Mouse (Mus musculus): ENCODE results near the gene Rrp9. TPM values are rescaled to one million over a fixed set of nuclear protein-coding genes. Genes with fewer than 3 reads are reported as not detected.
A peak's percentile ranks its signal among the peaks of the same experiment; 100 is the strongest.

Rrp9 gene
- polyA plus RNA-seq, 1 experiment from 2014 or later, result 43.2 TPM

DNA sequence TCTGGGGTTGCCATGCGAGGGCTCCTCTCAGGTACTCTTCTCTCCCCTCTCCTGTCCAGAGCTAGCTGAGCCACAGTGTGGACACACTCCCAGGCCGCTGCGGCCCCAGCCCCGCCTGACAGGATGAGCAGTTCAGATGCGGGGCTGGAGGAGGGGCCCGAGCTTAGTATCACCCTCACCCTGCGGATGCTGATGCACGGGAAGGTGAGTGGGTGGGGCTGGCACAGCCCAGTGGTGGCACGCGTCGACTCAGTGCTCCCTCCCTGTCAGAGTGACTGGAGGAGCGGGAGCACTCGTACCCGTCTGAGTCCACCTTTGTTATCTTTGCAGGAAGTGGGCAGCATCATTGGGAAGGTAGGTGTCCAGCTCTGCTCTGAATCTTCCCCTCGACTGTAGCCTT is 15.8 kb upstream of the Rrp9 start:
- DNase-seq (ENCODE audit: low spot score) (no peak), ATAC-seq (replicated peaks; ENCODE audit: insufficient number of reproducible peaks, low FRiP score, low TSS enrichment, low read depth) (no peak)
- H3K27me3 ChIP-seq (ENCODE audit: control insufficient read depth, insufficient read depth, low read length), result no peaks in the 10 kb centered on the region
- H3K4me2 ChIP-seq (ENCODE audit: low read depth, low read length), result no peak overlapping the region
- H3K9me3 ChIP-seq (replicated peaks; ENCODE audit: control insufficient read depth, low read length), result no peaks in the 10 kb centered on the region
- peaks cover 28% of the 10 kb centered on the region for H3K4me1 ChIP-seq (ENCODE audit: control insufficient read depth, insufficient read depth, low read length)
- peaks cover 11% of the 10 kb centered on the region for H3K36me3 ChIP-seq (replicated peaks; ENCODE audit: control insufficient read depth, insufficient read depth, low read depth, low read length)
- WGBS, result 79% methylated on average over 15 of the region's 15 CpGs
- H3K4me3 ChIP-seq (ENCODE audit: low read depth, low read length), result no peak overlapping the region
- H3K9ac ChIP-seq (replicated peaks; ENCODE audit: low read length), result no peak overlapping the region
- no peak overlapping the region for H3K27ac ChIP-seq (replicated peaks; ENCODE audit: low read depth, low read length)

DNA sequence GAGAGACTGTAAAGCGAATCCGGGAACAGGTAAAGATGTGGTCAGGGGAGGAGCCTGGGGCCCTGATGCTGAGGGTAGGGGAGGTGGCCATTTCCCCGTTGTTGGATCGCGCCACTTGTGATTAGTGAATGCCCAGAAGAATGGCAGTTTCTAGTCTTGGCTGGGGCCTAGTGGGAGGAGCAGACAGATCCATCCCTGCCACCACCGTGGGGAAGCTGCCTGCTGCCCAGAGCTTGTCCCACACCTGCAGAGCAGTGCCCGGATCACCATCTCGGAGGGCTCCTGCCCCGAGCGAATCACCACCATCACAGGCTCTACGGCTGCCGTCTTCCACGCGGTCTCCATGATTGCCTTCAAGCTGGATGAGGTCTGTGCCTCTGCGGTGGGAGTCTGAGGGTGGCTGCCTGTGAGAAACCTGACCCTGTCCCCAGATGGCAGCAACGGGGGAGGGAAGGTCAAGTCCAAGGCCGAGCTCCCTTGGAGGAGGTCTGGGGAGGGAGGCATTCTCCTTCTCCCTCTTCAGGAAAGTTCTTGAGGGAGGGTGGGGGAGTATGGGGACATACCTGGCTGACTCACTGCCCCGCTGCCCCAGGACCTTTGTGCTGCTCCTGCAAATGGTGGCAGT is 15.2 kb upstream of the Rrp9 start:
- Histone ChIP-seq H3K9ac (replicated peaks; ENCODE audit: low read length) (no peak overlapping the region), H3K4me1 (ENCODE audit: control insufficient read depth, insufficient read depth, low read length) (peaks cover 30% of the 10 kb centered on the region), H3K27ac (replicated peaks; ENCODE audit: low read depth, low read length) (no peak overlapping the region), H3K27me3 (ENCODE audit: control insufficient read depth, insufficient read depth, low read length) (no peaks in the 10 kb centered on the region), H3K9me3 (replicated peaks; ENCODE audit: control insufficient read depth, low read length) (no peaks in the 10 kb centered on the region), H3K4me2 (ENCODE audit: low read depth, low read length) (no peak overlapping the region), H3K36me3 (replicated peaks; ENCODE audit: control insufficient read depth, insufficient read depth, low read depth, low read length) (peaks cover 11% of the 10 kb centered on the region), H3K4me3 (ENCODE audit: low read depth, low read length) (no peak overlapping the region)
- DNase-seq (ENCODE audit: low spot score) (no peak), ATAC-seq (replicated peaks; ENCODE audit: insufficient number of reproducible peaks, low FRiP score, low TSS enrichment, low read depth) (no peak)
- WGBS, result 66% methylated on average over 18 of the region's 18 CpGs

DNA sequence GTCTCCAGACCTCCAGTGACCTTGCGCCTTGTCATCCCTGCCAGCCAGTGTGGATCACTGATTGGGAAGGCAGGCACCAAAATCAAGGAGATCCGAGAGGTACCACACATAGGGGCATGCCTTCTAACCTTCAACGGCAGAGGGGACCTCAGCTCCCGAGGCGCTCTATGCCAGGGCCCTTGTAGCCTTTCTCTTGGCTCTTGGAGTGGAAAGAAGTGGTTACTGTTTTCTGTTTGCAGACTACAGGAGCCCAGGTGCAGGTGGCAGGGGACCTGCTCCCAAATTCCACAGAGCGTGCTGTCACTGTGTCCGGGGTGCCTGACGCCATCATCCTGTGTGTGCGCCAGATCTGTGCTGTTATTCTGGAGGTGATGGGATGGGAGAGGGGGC is 14.7 kb upstream of the Rrp9 start:
- H3K9ac ChIP-seq (replicated peaks; ENCODE audit: low read length), result no peak overlapping the region
- peaks cover 11% of the 10 kb centered on the region for H3K36me3 ChIP-seq (replicated peaks; ENCODE audit: control insufficient read depth, insufficient read depth, low read depth, low read length)
- no peak overlapping the region for H3K4me2 ChIP-seq (ENCODE audit: low read depth, low read length)
- no peaks in the 10 kb centered on the region for H3K27me3 ChIP-seq (ENCODE audit: control insufficient read depth, insufficient read depth, low read length)
- no peak overlapping the region for H3K4me3 ChIP-seq (ENCODE audit: low read depth, low read length)
- peaks cover 27% of the 10 kb centered on the region for H3K4me1 ChIP-seq (ENCODE audit: control insufficient read depth, insufficient read depth, low read length)
- WGBS, result 89% methylated on average over 9 of the region's 9 CpGs
- no peak overlapping the region for H3K27ac ChIP-seq (replicated peaks; ENCODE audit: low read depth, low read length)
- no peak for ATAC-seq (replicated peaks; ENCODE audit: insufficient number of reproducible peaks, low FRiP score, low TSS enrichment, low read depth)
- no peak for DNase-seq (ENCODE audit: low spot score)
- H3K9me3 ChIP-seq (replicated peaks; ENCODE audit: control insufficient read depth, low read length), result no peaks in the 10 kb centered on the region

DNA sequence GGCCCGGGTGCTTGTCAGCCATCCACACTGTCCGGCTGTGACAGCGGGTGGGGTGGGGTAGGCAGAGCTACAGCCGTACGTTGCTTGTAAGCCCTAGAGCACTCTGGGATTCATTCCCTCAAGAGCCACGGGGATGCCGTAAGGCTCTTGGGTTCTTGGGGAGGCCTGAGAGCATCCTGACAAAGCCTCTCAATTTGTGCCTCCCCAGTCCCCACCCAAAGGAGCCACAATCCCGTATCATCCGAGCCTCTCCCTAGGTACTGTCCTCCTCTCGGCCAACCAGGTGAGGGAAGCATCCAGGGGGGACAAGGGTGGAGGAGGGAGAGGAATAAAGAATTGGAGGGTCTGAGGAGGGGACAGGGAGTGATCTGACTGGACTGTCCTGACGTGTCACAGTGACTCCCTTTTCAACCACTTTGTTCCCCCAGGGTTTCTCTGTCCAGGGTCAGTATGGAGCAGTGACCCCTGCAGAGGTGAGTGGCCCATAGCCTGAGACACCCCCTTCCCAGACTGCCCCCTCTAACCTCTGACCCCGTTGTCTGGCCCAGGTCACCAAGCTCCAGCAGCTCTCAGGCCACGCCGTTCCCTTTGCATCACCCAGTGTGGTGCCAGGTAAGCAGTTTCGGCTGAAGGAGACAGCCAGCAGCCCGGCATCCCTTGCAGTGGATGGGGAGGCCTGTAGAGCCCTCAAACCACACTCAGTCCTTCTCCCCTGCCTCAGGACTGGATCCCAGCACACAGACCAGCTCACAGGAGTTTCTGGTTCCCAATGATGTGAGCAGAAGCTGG is 13.9 kb upstream of the Rrp9 start:
- no peaks in the 10 kb centered on the region for H3K9me3 ChIP-seq (replicated peaks; ENCODE audit: control insufficient read depth, low read length)
- H3K4me3 ChIP-seq (ENCODE audit: low read depth, low read length), result no peak overlapping the region
- no peak for ATAC-seq (replicated peaks; ENCODE audit: insufficient number of reproducible peaks, low FRiP score, low TSS enrichment, low read depth)
- no peak for DNase-seq (ENCODE audit: low spot score)
- no peak overlapping the region for H3K27ac ChIP-seq (replicated peaks; ENCODE audit: low read depth, low read length)
- H3K9ac ChIP-seq (replicated peaks; ENCODE audit: low read length), result no peak overlapping the region
- H3K4me1 ChIP-seq (ENCODE audit: control insufficient read depth, insufficient read depth, low read length), result peaks cover 20% of the 10 kb centered on the region
- no peaks in the 10 kb centered on the region for H3K27me3 ChIP-seq (ENCODE audit: control insufficient read depth, insufficient read depth, low read length)
- 74% methylated on average over 16 of the region's 16 CpGs for WGBS
- H3K36me3 ChIP-seq (replicated peaks; ENCODE audit: control insufficient read depth, insufficient read depth, low read depth, low read length), result peaks cover 11% of the 10 kb centered on the region
- H3K4me2 ChIP-seq (ENCODE audit: low read depth, low read length), result no peak overlapping the region

DNA sequence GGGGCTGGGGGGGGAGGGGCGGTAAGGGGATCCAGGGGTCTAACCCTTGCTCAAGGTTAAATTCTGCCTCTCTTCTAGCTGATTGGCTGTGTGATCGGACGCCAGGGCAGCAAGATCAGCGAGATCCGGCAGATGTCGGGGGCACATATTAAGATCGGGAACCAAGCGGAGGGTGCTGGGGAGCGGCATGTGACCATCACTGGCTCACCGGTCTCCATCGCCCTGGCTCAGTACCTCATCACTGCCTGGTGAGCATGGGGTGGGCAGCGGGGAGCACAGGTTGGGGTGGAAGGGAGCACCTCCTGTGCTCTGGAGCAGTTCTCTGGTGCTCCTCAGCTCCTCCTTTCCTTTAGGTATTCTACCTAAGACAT is 13.3 kb upstream of the Rrp9 start:
- Histone ChIP-seq H3K27ac (replicated peaks; ENCODE audit: low read depth, low read length) (no peak overlapping the region), H3K4me1 (ENCODE audit: control insufficient read depth, insufficient read depth, low read length) (peaks cover 14% of the 10 kb centered on the region), H3K9ac (replicated peaks; ENCODE audit: low read length) (no peak overlapping the region), H3K4me2 (ENCODE audit: low read depth, low read length) (no peak overlapping the region), H3K27me3 (ENCODE audit: control insufficient read depth, insufficient read depth, low read length) (no peaks in the 10 kb centered on the region), H3K4me3 (ENCODE audit: low read depth, low read length) (no peak overlapping the region), H3K9me3 (replicated peaks; ENCODE audit: control insufficient read depth, low read length) (no peaks in the 10 kb centered on the region), H3K36me3 (replicated peaks; ENCODE audit: control insufficient read depth, insufficient read depth, low read depth, low read length) (peaks cover 11% of the 10 kb centered on the region)
- WGBS, result 90% methylated on average over 12 of the region's 12 CpGs
- DNase-seq (ENCODE audit: low spot score) (no peak), ATAC-seq (replicated peaks; ENCODE audit: insufficient number of reproducible peaks, low FRiP score, low TSS enrichment, low read depth) (no peak)

DNA sequence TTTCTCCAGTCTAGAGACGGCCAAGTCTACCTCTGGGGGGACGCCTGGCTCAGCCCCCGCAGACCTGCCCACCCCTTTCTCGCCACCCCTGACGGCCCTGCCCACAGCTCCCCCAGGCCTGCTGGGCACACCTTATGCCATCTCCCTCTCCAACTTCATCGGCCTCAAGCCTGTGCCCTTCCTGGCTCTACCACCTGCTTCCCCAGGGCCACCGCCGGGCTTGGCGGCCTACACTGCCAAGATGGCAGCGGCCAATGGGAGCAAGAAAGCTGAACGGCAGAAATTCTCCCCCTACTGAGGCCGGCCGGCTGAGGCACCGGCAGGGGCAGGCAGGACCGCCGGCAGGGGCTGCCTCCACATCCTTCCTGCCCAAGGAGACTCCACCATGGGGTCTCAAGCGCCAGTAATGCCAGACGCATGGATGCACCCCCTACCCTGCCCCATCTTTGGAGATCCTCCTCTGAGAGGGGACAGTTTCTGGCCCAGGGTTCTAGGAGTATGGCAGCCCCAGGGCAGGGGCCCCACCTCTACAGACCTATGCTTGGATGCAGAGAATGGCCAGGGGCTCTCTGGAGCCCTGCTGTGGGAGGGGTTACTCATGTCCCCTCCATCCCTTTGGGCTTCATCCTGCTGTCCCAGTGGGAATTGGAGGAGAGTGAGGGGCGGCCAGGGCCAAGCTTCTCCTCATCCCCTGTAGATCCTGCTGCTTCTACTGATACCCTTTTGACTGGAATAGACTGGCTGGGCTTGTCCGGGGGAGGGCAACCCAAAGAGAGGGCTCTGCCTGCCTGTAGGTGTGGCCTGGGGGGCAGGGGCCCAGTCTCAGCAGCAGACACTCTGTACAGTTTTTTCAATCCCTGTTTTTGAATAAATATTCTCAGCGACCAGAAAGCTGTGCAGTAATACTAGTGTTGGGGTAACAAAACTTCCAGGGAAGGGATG is 12.4 kb upstream of the Rrp9 start:
- no peak for ATAC-seq (replicated peaks; ENCODE audit: insufficient number of reproducible peaks, low FRiP score, low TSS enrichment, low read depth)
- no peak for DNase-seq (ENCODE audit: low spot score)
- Histone ChIP-seq H3K36me3 (replicated peaks; ENCODE audit: control insufficient read depth, insufficient read depth, low read depth, low read length) (peaks cover 11% of the 10 kb centered on the region), H3K4me3 (ENCODE audit: low read depth, low read length) (no peak overlapping the region), H3K4me1 (ENCODE audit: control insufficient read depth, insufficient read depth, low read length) (peaks cover 9% of the 10 kb centered on the region), H3K27me3 (ENCODE audit: control insufficient read depth, insufficient read depth, low read length) (no peaks in the 10 kb centered on the region), H3K4me2 (ENCODE audit: low read depth, low read length) (no peak overlapping the region), H3K27ac (replicated peaks; ENCODE audit: low read depth, low read length) (no peak overlapping the region), H3K9me3 (replicated peaks; ENCODE audit: control insufficient read depth, low read length) (no peaks in the 10 kb centered on the region), H3K9ac (replicated peaks; ENCODE audit: low read length) (no peak overlapping the region)
- 85% methylated on average over 21 of the region's 21 CpGs for WGBS

DNA sequence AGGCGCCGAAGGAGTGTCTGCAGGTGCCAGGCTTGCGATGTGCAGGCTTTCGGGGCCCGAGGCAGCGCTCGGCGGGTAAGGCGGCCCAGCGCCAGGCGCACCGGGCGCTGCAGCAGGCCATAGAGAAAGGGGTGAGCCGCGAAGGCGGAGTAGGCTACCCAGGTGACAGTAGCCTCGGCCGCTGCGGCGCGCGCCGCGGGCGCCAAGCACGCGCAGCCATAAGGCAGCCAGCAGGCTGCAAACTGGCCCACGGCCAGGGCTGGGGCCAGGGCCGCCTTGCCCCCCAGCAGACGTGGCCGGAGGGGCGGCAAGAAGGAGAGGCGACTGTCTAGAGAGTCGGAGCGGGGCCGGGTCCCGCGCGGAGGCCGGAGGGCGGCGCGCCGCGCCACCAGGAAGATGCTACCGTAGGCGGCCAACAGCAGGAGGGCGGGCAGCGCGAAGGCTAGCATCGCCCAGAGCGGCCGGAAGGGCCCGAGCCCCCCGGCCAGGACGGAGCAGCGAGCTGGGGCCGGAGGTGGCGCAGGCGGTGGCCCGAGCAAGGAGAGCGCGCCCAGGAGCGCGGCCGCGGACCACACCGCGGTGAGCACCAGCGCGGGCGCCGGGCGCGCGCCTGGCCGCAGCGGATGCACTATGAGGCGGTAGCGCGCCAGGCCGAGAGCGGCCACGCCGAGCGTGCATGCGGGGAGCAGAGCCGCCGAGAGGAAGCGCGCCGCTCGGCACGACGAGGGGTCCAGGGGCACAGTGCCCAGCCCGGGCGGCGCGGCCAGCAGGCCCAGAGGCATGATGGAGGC is 10.8 kb upstream of the Rrp9 start:
- 2% methylated on average over 98 of the region's 99 CpGs for WGBS

More for the DNA sequence above, 10.8 kb upstream of the Rrp9 start:
- peak; percentile 79 for DNase-seq (ENCODE audit: low spot score)
- Histone ChIP-seq H3K9ac (replicated peaks; ENCODE audit: low read length) (peak overlapping the region; percentile 82), H3K27me3 (ENCODE audit: control insufficient read depth, insufficient read depth, low read length) (no peaks in the 10 kb centered on the region), H3K27ac (replicated peaks; ENCODE audit: low read depth, low read length) (peak overlapping the region; percentile 2; the same call in 1 of the 2 replicates), H3K9me3 (replicated peaks; ENCODE audit: control insufficient read depth, low read length) (no peaks in the 10 kb centered on the region), H3K4me3 (ENCODE audit: low read depth, low read length) (peak overlapping the region; percentile 49), H3K4me2 (ENCODE audit: low read depth, low read length) (peak overlapping the region; percentile 85), H3K4me1 (ENCODE audit: control insufficient read depth, insufficient read depth, low read length) (peaks cover 7% of the 10 kb centered on the region), H3K36me3 (replicated peaks; ENCODE audit: control insufficient read depth, insufficient read depth, low read depth, low read length) (peaks cover 11% of the 10 kb centered on the region)
- ATAC-seq (replicated peaks; ENCODE audit: insufficient number of reproducible peaks, low FRiP score, low TSS enrichment, low read depth), result peak; percentile 53
